Mouse (Mus musculus): Measurements from ENCODE around the gene Gm12666.

- TF ChIP-seq MAFK (IDR thresholded peaks at IDR 0.05; ENCODE audit: insufficient read depth, low read depth, low read length) (no peak), ZNF384 (IDR thresholded peaks at IDR 0.05; ENCODE audit: low read depth, low read length) (no peak), HCFC1 (IDR thresholded peaks at IDR 0.05; ENCODE audit: borderline replicate concordance, insufficient read depth, low read length) (no peak)
Measured at GRCm38 (mm10) chr4:92147134-92147533, 44.4 kb downstream of the Gm12666 start, which contains the start of gene Izumo3.
